Mouse (Mus musculus): Measurements from ENCODE around the gene Gabpa. TPM values are rescaled to one million over a fixed set of nuclear protein-coding genes. Genes with fewer than 3 reads are reported as not detected.

Gabpa gene
- 45.8 TPM for polyA plus RNA-seq (2017; shearing (Covaris generic))

DNA sequence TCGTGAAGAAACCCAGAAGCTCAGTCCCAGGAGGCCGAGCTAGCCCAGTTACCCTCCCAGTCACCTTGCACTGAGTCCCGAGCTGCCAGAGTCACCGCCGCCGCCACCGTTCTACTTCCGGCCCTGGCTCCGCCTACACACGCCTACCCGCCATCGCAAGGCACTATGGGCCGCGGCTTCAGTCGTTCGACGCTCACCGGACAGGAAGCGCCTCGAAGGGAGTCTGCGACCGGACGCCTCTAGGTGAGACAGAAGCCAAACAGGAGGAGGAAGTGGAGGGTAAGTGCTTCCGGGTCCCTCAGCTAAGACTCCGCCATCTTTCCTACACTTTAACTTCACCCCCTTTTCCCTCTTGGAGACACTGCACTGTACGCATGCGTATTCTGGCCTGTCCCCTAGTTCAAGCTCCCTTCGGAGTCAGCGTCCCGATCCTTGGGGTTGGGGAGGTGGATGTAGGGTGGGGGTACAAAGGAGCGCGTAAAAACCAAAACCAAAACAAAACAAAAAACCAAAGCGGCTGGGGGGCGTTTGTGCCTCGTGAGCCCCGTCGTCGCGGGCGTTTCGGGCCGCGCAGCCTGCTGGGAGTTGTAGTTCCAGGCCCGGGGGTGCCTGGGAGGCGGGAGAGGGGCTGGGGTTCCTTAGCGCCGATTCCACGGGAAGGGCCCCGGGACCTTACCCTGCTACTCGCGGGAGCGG is at the start of gene Gabpa:
TSS of gene Gabpa (plus strand) at position 181 of the 696 bp plus-strand sequence.

GRCm38 (mm10) chr16:84835441-84835822 is 707 bp downstream of the Gabpa start, which contains the start of gene Atp5j:
Atp5j (minus strand) TSS chr16:84835625.

Other genes with a start within 250 kb of the Gabpa start
- gene Mrpl39, start 99.2 kb upstream of the Gabpa start, polyA plus RNA-seq (2017; shearing (Covaris generic)), result 36.4 TPM
- 0.17 TPM for gene Jam2, start 60.8 kb upstream of the Gabpa start, polyA plus RNA-seq (2017; shearing (Covaris generic))
- 548 TPM for gene Atp5j, start 700 bp downstream of the Gabpa start, polyA plus RNA-seq (2017; shearing (Covaris generic))